Mouse (Mus musculus) heart, postnatal 0 days (tissue): Measurements from ENCODE around the gene Mgp. TPM values are rescaled to one million over a fixed set of nuclear protein-coding genes. Genes with fewer than 3 reads are reported as not detected.
A peak's percentile ranks its signal among the peaks of the same experiment; 100 is the strongest.

Experiments
- ATAC-seq: fragments of 200-750 bp; cut with Nextera tagmentation; 2 replicates; pipeline ENCODE4 v1.8.0; 2017; ENCODE audit warnings: low read depth, moderate number of reproducible peaks, moderate library complexity; ENCODE audit not compliant: insufficient read depth
- DNase-seq: peaks from one replicate; pipeline ENCODE4 v3.0.0-alpha.2; 2016; ENCODE audit warnings: low spot score
- H3K27ac ChIP-seq: fragments of 300-500 bp; sonication (generic); 2 replicates; pipeline ENCODE4 v1.5.1; 2014; ENCODE audit warnings: low read depth, mild to moderate bottlenecking
- H3K27me3 ChIP-seq: fragments of 300-500 bp; sonication (generic); 2 replicates; pipeline ENCODE4 v1.6.1; 2014; ENCODE audit warnings: low read length, mixed read lengths; ENCODE audit not compliant: control insufficient read depth, insufficient read depth
- H3K36me3 ChIP-seq: fragments of 300-500 bp; sonication (generic); replicated peaks from 2 replicates; pipeline ENCODE4 v1.6.1; 2014; ENCODE audit warnings: low read length, mixed read lengths; ENCODE audit not compliant: control insufficient read depth, insufficient read depth
- H3K4me1 ChIP-seq: fragments of 300-500 bp; sonication (generic); 2 replicates; pipeline ENCODE4 v1.6.1; 2014; ENCODE audit warnings: antibody characterized with exemption; ENCODE audit not compliant: control insufficient read depth, insufficient read depth
- H3K4me2 ChIP-seq: fragments of 300-500 bp; sonication (generic); 2 replicates; pipeline ENCODE4 v1.6.1; 2014; ENCODE audit warnings: low read depth, mild to moderate bottlenecking, low read length, moderate library complexity
- H3K4me3 ChIP-seq: fragments of 300-500 bp; sonication (generic); 2 replicates; pipeline ENCODE4 v1.5.1; 2014; ENCODE audit warnings: low read depth, low read length
- H3K9ac ChIP-seq: fragments of 300-500 bp; sonication (generic); replicated peaks from 2 replicates; pipeline ENCODE4 v1.6.1; 2014; ENCODE audit warnings: low read depth, low read length, mixed read lengths
- H3K9me3 ChIP-seq: fragments of 300-500 bp; sonication (generic); replicated peaks from 2 replicates; pipeline ENCODE4 v1.6.1; 2016; ENCODE audit warnings: low read length; ENCODE audit not compliant: control insufficient read depth
- CTCF ChIP-seq: IDR thresholded peaks from 2 replicates; pipeline ENCODE4 v1.5.1; 2016; ENCODE audit warnings: antibody characterized with exemption, control low read depth, low read depth
- EP300 ChIP-seq: IDR thresholded peaks from 2 replicates; pipeline ENCODE4 v1.6.1; 2016; ENCODE audit warnings: antibody characterized with exemption, low read depth
- WGBS: fragments of 180-500 bp; shearing (Covaris S2); extraction: QIAGEN DNeasy Blood & Tissue Kit; methylation state at CpG from one replicate; pipeline ENCODE4 v1.1.7; 2014; 5-methylcytosine and 5-hydroxymethylcytosine counted together
- polyA plus RNA-seq: library from polyadenylated mRNA; unstranded; fragments of >200 nt; fragmentation: Nextera tagmentation; extraction: Ambion mirVana; gene quantifications from 2 replicates; pipeline ENCODE4 v1.2.1, GENCODE M21; 2015
- total RNA-seq: library from RNA; depleted of rRNA; stranded (reverse); fragments of >200 nt; gene quantifications from 2 replicates; pipeline ENCODE4 v1.2.3, GENCODE M21; 2014; ENCODE audit warnings: low replicate concordance

The Mgp gene
- total and polyA plus RNA-seq, 2 experiments from 2014 or later = 362 to 403 TPM

DNA sequence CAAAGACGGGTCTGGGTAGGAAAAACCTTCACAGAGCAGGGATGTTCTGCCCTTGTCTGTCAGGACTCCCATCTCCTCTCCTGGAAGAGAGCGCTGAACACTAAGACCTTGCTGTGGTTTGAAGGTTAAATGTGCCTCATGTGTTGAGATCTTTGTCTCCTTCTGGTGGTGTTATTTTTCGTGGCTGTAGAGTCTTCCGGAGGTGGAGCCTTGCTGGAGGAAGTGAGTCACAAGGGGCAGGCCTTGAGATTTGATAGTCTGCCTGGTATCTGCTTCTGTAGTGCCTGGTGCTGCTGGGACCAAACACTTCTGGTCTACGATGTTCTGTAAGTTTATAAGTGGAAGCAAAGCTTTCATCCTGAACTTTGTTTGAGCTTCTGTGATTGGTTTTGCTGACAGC, 26.7 kb downstream of the Mgp start:
- Histone ChIP-seq H3K4me1 (peaks cover 3% of the 10 kb centered on the region; the same call in 1 of the 2 replicates), H3K27me3 (no peaks in the 10 kb centered on the region), H3K4me2 (no peak overlapping the region), H3K27ac (no peak overlapping the region), H3K4me3 (no peak overlapping the region), H3K36me3 (peaks cover 8% of the 10 kb centered on the region; the same call in 1 of the 2 replicates), H3K9ac (no peak overlapping the region), H3K9me3 (no peaks in the 10 kb centered on the region)
- 79% methylated on average over 5 of the region's 5 CpGs for WGBS
- DNase-seq (no peak), ATAC-seq (no peak)
- TF ChIP-seq CTCF (no peak), EP300 (no peak)

DNA sequence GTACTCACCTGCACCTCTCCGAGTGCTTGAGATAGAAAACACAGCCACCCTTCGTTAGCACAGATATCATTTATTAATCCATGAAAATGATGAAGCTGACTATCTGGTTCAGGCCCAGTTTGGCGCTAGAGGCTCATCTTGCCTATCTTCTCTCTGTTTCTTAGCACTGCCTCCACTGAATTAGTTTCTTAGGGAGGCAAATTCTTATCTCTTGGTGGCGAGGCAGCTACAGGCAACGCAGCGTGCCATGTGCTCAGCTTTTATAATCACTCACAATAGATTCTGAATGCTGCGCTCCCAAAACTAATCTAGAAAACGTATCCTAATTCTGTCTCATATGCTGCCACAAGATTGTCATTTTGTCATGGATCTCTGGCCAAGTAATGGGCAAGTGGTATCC, 27.2 kb downstream of the Mgp start:
- 87% methylated on average over 8 of the region's 8 CpGs for whole genome bisulfite sequencing
- TF ChIP-seq CTCF = no peak
- no peak for TF ChIP-seq EP300
- peaks cover 3% of the 10 kb centered on the region; the same call in 1 of the 2 replicates for H3K4me1 ChIP-seq
- no peak overlapping the region for H3K27ac ChIP-seq
- no peak for DNase-seq
- H3K4me2 ChIP-seq = no peak overlapping the region
- peaks cover 8% of the 10 kb centered on the region; the same call in 1 of the 2 replicates for H3K36me3 ChIP-seq
- H3K27me3 ChIP-seq = no peaks in the 10 kb centered on the region
- no peaks in the 10 kb centered on the region for H3K9me3 ChIP-seq
- no peak for ATAC-seq
- H3K4me3 ChIP-seq = no peak overlapping the region
- no peak overlapping the region for H3K9ac ChIP-seq

DNA sequence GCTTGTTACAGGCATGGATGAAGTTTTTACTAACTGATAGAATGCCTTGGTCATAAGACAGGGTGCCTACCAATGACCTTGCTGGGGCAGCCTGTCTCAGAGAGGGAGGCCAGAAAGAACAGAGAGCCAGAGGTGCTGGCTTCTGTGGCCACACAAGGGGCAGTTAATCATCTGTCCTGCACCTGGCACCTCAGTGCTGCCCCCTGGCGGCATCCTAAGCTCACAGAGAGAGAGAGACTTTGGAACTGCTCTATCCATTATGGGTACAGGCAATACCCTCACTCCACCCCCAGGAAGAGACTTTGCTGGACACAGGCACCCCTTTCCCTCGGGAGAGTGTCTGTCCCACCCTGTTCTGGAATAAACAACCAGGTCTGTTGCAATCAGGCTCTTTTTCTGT, 27.8 kb downstream of the Mgp start:
- no peaks in the 10 kb centered on the region for H3K9me3 ChIP-seq
- ATAC-seq (no peak), DNase-seq (peak; percentile 20)
- 12% methylated on average over 2 of the region's 2 CpGs for WGBS
- TF ChIP-seq CTCF = peak; percentile 62
- no peak for TF ChIP-seq EP300
- no peaks in the 10 kb centered on the region for H3K27me3 ChIP-seq
- H3K4me3 ChIP-seq = no peak overlapping the region
- no peak overlapping the region for H3K4me2 ChIP-seq
- no peak overlapping the region for H3K27ac ChIP-seq
- no peak overlapping the region for H3K9ac ChIP-seq
- peaks cover 8% of the 10 kb centered on the region; the same call in 1 of the 2 replicates for H3K36me3 ChIP-seq
- H3K4me1 ChIP-seq = peaks cover 2% of the 10 kb centered on the region; the same call in 1 of the 2 replicates

DNA sequence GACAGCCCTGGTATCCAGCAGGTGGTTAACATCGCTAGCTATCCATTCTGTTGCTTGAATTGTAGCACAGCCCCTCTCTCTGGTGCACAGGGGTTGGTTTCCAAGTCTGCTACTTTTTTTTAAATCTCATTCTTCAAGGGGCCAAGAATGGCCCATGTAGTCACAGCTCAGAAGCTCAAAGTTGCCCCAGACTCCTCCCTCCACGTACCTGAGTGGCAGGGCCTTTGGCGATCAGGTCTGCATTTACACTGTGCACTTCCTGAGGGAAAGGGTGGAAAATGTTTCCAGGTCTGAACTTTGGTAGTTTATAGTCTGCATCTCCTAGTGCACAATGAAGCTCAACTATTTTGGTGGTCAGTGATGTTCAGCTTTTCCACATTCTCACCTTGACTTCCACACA, 28.4 kb downstream of the Mgp start:
- 95% methylated on average over 3 of the region's 3 CpGs for WGBS
- Histone ChIP-seq H3K4me2 (no peak overlapping the region), H3K9ac (no peak overlapping the region), H3K9me3 (no peaks in the 10 kb centered on the region), H3K27ac (no peak overlapping the region), H3K4me1 (no peaks in the 10 kb centered on the region), H3K36me3 (peaks cover 8% of the 10 kb centered on the region; the same call in 1 of the 2 replicates), H3K4me3 (no peak overlapping the region), H3K27me3 (no peaks in the 10 kb centered on the region)
- ATAC-seq = no peak
- no peak for DNase-seq
- TF ChIP-seq EP300 = no peak
- no peak for TF ChIP-seq CTCF

DNA sequence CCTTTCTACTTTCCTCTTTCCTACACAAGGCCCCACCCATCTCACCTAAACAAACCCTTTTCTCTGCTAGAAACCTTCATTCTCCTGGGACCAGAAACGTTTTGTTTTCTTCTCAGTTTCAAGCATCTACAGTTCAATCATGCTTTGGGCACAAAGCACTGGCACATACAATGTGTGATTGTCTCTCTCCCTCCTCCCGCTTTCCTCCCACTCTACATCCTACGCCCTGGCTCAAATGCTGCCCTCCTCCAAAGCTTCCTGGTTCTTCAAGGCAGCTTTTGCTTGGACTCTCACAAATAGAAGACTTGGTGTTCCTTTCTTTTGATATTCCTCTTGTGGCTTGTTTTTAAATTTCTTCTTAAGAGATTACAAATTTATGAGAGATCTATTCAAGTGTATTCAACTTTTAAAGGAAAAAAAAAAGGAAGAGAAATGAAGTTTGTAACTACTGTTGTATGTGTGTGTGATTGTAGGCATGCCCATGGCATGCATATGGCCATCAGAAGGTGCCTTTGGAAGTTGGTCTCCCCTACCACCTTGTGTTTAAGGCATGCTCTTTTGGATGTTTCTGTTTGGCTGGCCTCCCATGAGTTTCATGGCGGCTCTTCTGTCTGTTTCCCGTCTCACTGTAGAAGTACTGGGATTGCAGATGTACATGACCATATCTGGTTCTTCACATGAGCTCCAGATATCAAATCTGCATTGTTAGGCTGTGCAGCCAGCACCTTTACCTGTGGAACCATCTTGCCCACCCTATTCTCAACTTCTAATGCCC, 29.7 kb downstream of the Mgp start:
- H3K27ac ChIP-seq = no peak overlapping the region
- H3K9ac ChIP-seq = no peak overlapping the region
- H3K27me3 ChIP-seq = no peaks in the 10 kb centered on the region
- H3K36me3 ChIP-seq = peaks cover 8% of the 10 kb centered on the region; the same call in 1 of the 2 replicates
- no peaks in the 10 kb centered on the region for H3K9me3 ChIP-seq
- WGBS = 66% methylated on average over 5 of the region's 5 CpGs
- H3K4me1 ChIP-seq = no peaks in the 10 kb centered on the region
- no peak overlapping the region for H3K4me2 ChIP-seq
- no peak for TF ChIP-seq EP300
- no peak for ATAC-seq
- no peak for DNase-seq
- H3K4me3 ChIP-seq = no peak overlapping the region
